Mouse (Mus musculus) right cerebral cortex, postnatal 25 days (tissue): ENCODE measurements around the gene Smdt1.
A peak's percentile ranks its signal among the peaks of the same experiment; 100 is the strongest.

Experiments used
- DNase-seq: peaks from one replicate; pipeline ENCODE4 v3.0.0; 2022

Smdt1 gene

DNA sequence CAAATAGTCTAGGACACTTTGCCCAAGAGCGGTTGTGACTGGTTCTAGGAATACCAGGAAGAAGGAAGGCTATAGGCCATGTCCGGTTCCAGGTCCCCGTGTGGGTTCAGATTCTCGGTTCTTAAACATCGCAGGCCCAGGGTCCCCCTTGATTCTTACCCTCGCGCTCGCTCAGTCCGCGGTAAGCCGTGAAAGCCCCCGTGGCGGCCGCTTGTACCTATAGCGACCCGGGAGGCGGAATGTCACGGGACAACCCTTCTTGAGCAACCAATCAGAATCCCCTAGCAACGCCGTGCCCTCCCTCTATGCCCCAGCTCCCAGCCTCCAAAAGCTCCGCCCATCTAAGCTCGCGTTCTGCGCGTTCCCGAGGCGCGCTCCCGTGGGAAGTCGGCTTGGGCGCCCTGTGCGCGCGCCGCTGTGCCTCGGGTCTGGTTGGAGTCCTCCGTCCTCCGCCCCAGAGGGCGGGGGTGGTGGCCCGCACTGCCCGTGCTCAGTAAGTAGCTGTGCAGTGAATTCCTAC lies at the start of gene Smdt1, which contains the start of the genes Naga and Pheta2:
Gene Smdt1 (plus strand): TSS at position 367 of the 520 bp plus-strand sequence.
Gene Naga (minus strand): TSS at position 333 of the 520 bp plus-strand sequence.
Gene Pheta2 (plus strand): TSS at position 350 of the 520 bp plus-strand sequence.
- peak; percentile 92 for DNase-seq

DNA sequence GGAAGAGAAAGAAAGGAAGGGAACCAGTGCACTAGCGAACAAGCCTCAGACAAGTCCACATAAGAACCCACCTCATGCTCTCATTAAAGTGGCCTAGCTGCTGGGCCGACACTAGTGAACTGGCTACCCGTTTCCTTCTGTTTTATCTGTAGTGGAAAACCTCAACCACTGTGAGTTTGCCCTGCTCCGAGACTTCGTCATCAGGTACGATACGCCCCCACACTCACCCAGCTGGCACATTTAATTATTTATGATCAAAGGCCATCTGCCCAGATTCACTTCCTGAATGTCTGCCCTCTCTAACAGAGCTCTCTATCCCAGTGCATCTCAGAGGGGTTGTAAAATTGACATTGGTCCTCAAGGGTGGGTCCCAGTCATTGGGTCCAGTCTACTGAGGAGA lies 48.5 kb upstream of the Smdt1 start:
- no peak for DNase-seq

DNA sequence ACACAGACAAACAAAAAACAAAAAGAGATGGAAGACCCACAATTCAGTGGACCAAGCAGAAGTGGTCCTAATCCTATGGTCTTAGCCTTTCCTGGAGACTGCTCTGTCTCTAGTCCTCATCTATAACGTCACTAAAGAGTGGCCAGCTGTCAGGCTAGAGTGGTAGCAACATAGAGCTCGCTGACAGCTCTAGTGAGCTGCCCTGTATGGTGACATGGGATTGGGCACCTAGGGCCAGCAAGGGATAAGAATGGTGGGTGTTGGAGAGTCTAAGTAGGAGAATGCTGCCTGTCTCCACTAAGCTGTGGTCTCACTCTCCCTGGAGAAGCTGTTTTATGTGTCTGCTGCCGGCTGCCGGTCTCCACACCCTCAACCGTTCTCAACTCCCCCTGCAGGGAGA lies 45.9 kb upstream of the Smdt1 start:
- DNase-seq: no peak

DNA sequence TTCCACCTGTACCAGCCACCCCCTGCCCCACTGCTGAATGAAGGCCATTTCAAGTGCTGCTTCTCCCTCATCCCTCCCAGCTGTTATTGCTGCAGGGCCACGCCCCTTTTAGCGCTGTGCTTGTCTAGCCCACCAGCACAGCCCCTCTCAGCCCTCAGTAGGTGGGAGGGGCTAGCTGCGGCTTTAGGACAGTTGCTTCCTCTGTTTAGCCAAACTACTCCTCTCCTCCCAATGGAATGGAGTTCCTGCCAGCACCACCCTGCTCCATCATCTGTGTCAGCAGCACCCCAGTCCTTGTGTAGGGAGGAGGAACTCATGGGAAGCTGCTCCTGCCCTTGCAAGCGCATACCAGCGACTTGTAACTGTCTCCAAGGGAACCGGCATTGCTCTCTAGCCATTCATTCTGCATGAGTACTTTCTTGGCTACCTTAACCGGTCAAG lies 45.5 kb upstream of the Smdt1 start:
- no peak for DNase-seq

DNA sequence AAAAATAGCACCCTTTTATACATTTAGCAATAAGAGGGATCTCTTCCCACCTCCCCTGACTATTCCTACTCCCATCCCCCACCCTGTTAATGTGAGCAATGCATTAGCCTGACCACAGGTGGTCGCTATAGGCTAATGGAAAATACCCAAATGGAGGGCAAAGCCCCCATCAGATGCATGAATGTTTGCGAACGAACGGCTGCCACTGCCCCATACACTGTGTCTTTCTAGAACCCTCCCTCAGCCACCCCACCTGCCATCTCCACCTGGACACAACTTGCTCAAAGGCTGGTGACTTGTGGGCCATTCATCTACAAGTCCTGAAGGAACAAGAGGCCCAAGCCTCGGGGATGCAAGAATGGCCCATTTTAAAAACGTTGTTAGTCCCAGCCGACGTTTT lies 44.7 kb upstream of the Smdt1 start:
- no peak for DNase-seq

DNA sequence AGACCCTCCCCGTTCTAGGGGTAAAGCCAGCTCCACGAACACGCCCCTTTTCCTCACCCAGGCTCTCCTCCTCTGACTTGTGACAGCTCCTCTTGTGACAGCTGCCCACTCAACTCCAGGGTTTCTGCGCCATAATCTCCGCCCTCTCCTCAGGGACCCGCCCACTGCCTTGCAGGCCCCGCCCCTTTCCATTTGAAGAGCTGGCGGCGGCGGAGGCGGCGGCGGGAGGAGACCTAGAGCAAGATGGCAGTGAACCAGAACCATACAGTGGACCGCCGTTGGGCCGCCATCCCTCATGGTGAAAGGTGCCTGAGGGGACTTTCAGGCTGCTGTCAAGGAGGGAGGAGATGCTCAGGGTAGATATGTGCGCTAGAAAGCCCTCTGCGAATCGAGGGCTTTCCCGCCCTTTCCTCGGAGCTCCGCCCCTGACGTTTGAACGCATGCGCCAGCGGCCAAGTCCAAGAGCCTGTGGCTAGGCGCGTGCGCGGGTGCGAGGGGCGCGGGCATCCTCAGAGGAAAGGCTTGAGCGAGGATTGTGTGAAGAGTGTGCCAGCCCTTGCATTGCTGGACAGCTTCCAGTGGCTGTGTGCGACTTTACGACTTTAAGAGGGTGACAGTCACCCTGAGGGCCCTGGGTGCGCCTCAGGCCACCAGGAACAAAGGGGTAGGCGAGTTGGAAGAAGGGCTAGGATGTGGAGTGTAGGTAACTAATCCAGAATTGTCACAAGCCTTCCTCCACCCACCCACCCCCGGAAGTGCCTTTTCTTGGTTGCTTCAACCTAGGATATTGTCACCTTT lies 39.8 kb upstream of the Smdt1 start, which contains the start of gene Wbp2nl:
Gene Wbp2nl (plus strand): TSS at position 191 of the 798 bp plus-strand sequence.
- no peak for DNase-seq

DNA sequence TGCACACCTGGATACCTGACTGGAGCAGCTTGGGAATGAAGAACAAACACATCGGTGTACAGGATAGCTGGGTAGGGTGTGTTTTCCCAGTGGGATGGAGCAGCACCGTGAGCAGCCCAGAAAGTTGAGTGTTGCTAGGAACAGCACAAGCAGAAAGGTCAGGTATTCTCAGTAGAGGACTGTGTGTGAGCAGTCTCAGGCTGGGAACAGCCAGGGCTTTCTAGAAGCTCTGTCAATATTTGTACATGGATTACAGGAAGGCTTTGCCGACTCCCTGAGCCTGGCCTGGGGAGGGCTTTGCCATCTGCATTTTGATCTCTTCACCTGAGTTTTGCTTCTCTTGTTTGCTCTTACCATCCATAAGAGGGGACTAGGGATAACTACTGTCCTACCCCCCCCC lies 31.7 kb upstream of the Smdt1 start:
- no peak for DNase-seq

DNA sequence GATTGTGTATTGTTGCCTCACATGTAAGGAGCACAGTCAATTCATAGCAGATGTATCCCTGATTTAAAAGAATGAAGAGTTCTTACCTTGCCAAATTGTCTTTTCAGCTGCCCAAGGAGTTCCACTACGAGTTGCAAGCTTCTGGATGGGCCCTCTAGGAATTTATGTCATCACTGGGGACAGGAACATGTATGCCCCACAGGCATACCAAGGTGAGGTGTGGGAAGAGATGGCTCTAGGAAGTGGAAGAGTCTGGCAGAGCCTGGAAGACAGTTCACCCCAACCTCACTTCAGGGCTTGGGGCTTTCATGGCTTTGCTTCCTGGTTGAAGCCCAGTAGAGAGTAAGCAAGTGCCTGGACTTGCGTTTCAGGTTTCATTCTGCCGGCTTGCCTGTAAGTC lies 30.3 kb upstream of the Smdt1 start:
- DNase-seq: no peak

DNA sequence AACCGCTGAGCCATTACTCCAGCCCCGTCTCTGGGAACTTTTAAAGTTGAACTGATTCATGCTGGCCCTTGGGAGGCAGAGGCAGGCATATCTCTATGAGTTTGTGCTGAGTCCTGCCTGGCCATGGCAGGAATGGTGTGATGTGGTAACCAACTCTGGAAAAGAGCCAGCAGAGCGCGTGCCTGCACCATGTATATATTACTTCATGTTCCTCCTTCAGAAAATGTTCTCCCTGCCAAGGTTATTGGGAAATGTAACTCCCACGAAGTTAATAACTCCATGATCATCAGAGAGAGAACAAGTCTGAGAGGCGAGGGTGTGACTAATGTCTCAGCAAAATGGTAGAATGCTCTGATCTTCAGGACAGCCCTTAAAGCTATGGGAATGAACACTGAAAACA lies 20.9 kb upstream of the Smdt1 start:
- DNase-seq: no peak

DNA sequence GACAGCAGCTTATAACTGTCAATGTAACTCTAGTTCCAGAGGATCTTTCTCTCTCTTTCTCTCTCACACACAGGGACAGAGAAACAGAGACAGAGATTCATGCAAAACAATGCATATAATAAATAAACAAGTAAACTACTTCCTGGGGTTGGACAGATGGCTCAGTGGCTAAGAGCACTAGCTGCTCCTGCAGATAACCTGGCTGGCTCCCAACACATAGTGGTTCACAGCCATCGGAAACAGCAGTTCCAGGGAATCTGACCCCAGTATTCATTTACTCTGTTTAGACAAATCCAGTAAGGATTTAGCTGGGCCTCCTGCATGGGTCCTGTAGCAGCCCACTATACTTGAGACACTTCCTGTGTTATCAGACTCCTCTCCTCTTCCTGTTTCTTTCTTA lies 19.1 kb upstream of the Smdt1 start:
- DNase-seq: no peak

DNA sequence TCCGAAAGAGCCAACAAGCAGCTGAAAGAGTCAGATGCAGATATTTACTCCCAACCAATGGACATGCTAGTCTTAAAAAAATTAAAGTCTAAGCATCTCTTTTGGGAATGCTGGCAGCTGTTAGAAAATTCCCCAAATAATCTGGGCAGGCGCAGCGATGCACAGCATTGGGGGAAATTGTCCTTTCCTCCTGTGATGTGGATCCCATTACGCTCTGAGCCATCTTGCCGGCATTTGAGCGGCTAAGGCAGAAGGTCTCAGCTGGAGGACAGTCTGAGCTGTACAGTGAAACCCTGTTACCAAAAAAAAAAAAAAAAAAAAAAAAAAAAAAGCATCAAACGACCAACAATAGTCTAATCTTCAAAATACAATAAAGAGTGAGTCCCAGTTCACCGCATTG lies 16.6 kb upstream of the Smdt1 start:
- DNase-seq: no peak

DNA sequence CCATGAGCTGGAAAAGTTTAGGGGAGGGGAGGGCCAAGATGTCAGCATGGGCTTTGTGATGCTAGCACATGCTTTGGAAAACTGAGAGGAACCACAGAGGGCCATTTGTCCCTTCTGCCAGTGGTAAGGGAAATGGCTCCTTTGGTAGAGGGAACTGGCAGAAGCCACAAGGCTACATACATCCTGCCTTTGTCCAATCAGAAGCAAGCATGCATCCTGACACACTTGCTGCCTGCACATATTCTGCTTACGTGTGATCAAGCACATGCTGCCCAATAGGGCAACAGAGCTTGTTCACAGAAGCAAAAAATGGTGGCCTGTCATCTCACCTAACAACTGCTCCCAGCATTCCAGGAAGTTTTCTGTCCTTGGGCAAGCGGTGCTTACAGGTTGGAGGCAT lies 13.4 kb upstream of the Smdt1 start:
- no peak for DNase-seq

DNA sequence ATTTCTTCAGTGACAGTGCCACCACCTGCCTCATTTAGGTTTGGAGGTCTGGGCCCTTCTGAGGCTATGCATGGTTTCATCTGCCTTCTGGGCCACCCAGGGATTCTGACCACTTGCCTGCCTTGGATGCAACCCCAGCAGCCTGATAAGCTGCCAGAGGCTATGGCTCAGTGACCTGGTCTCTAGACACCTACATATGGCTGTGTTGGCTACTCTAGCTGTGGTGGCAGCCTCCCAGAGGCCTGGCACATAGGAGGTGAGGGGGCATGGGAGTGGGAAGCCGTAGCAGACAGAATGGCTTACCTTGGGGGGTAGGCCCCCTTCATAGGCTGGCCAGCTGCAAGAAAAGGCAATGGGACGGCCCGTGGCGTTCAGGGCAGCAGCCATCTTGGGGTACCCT lies 3.6 kb upstream of the Smdt1 start:
- no peak for DNase-seq

DNA sequence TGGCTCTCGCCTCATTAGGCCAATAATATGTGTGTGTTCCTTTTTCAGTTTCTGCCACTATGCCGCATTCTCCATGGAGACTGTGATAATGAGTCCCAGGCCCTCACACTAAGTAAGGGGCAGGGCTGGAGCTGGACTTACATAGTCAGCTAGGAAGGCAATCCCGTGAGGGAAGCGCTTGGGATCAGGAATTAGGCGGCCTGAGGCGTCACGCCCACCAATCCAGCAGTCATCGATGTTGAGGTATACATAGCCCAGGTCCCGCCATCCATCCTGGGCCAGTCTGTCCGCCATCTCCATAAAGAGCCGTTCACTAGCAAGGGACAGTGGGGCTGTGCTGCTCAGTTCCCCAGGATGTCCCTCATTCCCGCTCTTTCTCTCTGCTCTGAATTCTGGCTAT lies 2.1 kb upstream of the Smdt1 start:
- DNase-seq: no peak

DNA sequence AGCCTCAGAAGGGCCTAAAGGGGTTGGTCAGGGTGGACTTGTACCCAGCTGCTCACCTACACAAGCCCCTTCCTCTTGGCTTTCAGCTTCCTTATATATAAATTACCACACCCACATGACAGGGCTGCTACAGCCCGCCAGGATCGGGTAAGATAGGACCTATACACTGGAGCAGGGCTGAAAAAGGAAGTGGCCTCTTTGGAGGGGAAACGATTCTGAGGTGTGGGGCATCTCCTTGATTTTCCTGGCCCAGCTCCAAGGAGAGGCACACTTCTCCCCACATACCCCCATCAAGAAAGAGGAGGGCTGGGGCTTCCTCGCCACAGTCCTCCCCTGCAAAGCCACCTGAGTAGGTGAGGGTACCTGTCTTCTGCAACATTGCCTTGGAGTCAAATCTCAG lies 884 bp upstream of the Smdt1 start:
- no peak for DNase-seq

DNA sequence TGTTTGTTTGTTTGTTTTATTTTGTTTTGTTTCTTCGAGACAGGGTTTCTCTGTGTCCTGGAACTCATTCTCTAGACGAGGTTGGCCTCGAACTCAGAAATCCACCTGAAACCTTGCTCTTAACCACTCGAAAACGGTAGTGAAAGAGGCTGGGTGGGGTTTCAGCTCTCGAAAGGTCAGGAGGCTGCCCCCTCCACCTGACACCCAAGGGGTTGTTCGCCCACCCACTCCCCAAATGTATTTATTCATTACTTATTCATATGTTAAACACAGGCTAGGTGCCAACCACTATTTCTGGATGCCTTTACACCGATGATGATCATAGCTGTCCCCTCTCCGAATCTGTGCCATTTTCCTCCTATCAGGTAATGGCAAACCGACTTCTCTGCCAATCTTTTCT lies 391 bp downstream of the Smdt1 start:
- DNase-seq: no peak

DNA sequence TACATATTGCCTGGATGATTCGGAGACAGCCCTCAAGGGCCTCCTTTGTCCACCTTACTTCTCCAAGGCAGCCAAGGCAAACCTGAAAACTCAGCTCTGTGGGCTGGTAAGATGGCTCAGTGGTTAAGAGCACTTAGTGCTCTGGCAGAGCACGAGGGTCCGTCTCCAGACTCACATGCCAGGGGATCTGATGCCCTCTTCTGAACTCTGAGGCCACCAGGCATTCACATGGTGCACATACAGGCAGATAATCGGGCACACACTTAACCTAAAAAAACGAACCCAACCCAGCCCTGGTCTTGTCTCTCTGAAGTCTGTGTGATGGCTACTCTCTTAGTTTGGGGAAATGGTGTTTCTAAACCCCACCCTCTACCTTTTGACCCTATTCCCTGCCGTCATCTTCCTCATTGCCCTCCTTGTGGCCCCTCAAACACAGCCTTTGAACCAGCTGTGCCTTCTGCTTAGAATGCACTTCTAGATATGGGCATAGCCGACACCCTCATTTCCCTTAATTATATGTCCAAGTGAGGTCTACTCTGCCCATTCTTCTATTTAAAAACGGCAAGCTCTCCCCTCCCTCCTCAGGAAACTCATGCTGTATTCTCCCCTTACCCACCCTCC lies 985 bp downstream of the Smdt1 start:
- DNase-seq: no peak

DNA sequence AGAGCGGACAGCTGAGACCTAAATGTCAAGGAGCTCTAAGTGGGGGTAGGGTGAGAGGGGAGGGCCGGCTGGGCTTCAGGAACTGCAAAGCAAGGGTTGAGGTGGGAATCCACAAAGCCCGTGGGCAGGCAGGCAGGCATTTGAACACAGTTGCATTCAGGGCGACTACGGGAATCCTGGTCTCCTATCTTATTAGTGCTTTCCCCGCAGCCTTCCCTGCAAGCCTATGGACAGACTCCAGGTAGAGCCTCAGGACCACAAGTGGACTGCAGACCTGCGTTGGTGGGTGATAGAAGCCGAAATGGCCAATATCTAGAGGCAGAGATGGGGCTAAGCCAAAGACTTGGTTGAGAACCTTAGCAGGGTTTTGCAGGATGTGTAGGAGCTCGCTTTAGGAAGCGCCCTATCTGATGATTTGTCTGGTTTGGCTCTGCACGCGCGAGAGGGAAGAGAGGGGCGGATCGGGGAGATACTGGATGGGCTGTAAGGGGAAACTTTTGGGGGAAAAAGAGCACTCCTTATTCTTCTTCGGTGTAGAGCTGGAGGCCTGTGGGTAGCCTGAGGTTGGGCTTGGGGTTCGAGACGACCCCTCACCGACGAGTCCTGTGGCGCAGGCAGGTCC lies 1.8 kb downstream of the Smdt1 start:
- no peak for DNase-seq

DNA sequence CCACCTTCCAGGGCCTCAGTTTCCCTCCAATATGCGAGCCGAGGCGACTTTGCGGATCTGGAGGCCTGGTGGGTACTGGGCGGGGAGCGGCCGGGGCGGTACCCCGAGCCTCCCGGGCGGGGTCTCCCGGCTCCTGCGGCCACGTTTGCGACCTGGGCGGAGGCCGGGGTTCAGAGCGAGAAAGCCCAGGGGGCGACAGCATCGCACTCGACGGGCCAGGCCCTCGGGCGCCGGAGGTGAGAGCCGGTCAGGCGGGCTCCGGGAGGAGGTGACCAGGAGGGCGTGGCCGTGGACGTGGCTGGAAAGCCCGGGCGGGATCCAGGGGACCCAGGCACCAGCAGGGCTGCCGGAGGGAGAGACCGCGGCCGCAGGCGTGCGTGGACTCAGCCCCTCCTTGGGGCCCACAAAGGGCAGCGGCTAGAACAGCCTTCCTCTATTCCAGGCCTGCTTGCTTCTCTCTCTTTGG lies 2.3 kb downstream of the Smdt1 start:
- DNase-seq: no peak

DNA sequence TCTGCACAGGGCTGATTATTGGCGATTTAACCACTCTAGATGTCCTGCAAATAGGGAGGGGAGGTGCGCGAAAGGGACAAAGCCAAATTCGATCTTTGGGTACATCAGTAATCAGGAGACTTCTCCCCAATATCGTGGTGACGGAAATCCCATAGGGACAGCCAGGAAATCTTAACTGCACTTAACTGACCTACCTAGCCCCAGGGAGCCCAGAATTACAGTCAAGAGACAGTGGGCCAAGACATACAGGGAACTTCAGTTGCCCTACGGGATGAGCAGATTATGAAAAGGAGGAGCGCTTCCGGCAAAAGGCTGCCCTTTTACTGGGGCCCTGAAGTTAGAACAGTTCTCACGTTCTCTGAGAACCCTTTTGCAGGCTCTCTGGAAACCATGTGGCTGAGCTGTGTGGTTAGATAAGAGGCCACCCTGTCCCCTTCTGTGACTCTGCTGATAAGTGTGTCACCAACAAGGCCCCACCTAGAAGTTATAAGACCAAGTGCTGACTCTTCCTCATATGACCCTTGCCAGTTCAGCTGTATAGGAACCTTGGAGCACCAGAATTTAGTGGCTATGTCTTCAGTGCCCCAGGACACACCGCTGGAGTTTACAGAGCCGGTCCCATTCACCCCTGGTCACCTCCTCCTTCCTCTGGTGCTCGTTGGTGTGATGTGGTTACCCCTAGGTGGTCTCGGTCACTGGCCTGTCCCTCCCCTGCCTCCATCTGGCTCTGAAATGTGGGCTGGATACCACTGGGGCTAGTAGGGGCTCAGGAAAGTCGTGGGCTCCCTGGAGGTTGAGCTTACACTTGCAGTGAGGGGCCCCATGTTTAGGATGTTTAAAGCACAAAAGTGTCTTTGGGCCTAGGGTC lies 3.1 kb downstream of the Smdt1 start:
- no peak for DNase-seq

DNA sequence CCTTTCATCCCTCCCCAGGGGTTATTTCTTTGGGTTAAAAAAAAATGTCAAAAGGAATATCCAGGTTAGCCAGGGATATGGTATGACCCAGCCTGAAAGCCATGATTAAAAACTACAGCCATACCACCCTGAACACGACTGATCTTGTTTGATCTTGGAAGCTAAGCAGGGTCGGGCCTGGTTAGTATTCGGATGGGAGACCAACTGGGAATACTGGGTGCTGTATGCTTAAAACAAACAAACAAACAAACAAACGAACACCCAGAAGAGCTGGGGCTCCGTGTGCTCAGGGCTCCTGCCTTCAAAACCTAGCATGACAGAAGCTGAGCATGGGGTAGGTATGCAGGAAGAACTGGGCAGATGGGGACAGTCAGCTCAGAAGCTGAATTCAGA lies 3.8 kb downstream of the Smdt1 start:
- DNase-seq: no peak
